In genomic region chr14:57606663-57607365, GRCm38 (mm10) we compare ENCODE assay signal across 15 mouse cellular contexts. TPM values are rescaled to one million over a fixed set of nuclear protein-coding genes. Genes with fewer than 3 reads are reported as not detected.
DNase-seq lines count a peak whose midpoint lies in the region; ATAC-seq and TF ChIP-seq lines count a peak whose summit lies in the region.
"Had no signal": no experiment of that assay in that cellular context is flagged by ENCODE, and none has a peak within 500 bp of the region (broad histone marks: within the 10 kb centered on the region; RNA-seq: fewer than 3 reads in every experiment).

No protein-coding gene starts in this region.

- no peak overlapping the region for H3K4me3 ChIP-seq in forebrain, embryonic 14.5 days (ENCODE audit: low read depth, low read length)
- H3K4me3 ChIP-seq in forebrain, embryonic 10.5 days = no peak overlapping the region
- no peak overlapping the region for H3K4me3 ChIP-seq in layer of hippocampus, adult 2 months
- no peak overlapping the region for H3K4me3 ChIP-seq in forebrain, embryonic 16.5 days (replicated peaks; ENCODE audit: low read length)
- H3K4me3 ChIP-seq: embryonic facial prominence, embryonic 15.5 days; liver, embryonic 12.5 days; midbrain, embryonic 13.5 days; neural tube, embryonic 15.5 days had no signal

- H3K36me3 ChIP-seq in forebrain, embryonic 14.5 days (ENCODE audit: control insufficient read depth, insufficient read depth, low read length) = peaks cover 19% of the 10 kb centered on the region
- H3K36me3 ChIP-seq in forebrain, embryonic 10.5 days (replicated peaks) = peaks cover 42% of the 10 kb centered on the region
- peaks cover 10% of the 10 kb centered on the region for H3K36me3 ChIP-seq in forebrain, embryonic 16.5 days (ENCODE audit: control insufficient read depth, insufficient read depth)

- H3K27ac ChIP-seq in forebrain, embryonic 14.5 days (ENCODE audit: low read depth, low read length) = 0 out of 2 replicates have a peak overlapping the region, but pooled peaks have one; percentile 44
- H3K27ac ChIP-seq in forebrain, embryonic 10.5 days = no peak overlapping the region
- peak overlapping the region; percentile 63; the same call in 1 of the 2 replicates for H3K27ac ChIP-seq in layer of hippocampus, adult 2 months
- no peak overlapping the region for H3K27ac ChIP-seq in forebrain, embryonic 16.5 days (ENCODE audit: low read length)
- H3K27ac ChIP-seq: liver, embryonic 12.5 days; midbrain, embryonic 13.5 days; neural tube, embryonic 15.5 days had no signal

- H3K9me3 ChIP-seq in forebrain, embryonic 14.5 days (replicated peaks; ENCODE audit: control insufficient read depth, low read length) = no peaks in the 10 kb centered on the region
- H3K9me3 ChIP-seq in forebrain, embryonic 10.5 days = no peaks in the 10 kb centered on the region
- no peaks in the 10 kb centered on the region for H3K9me3 ChIP-seq in forebrain, embryonic 16.5 days (ENCODE audit: control insufficient read depth, low read length)
- H3K9me3 ChIP-seq: embryonic facial prominence, embryonic 15.5 days; liver, embryonic 12.5 days; midbrain, embryonic 13.5 days; neural tube, embryonic 15.5 days had no signal

- H3K4me2 ChIP-seq in forebrain, embryonic 14.5 days (ENCODE audit: low read length) = no peak overlapping the region
- no peak overlapping the region for H3K4me2 ChIP-seq in forebrain, embryonic 16.5 days (ENCODE audit: low read length)
- H3K4me2 ChIP-seq: embryonic facial prominence, embryonic 15.5 days; heart, embryonic 11.5 days; liver, embryonic 12.5 days; midbrain, embryonic 13.5 days; neural tube, embryonic 15.5 days had no signal

- 60% methylated on average over 8 of the region's 8 CpGs for WGBS in forebrain, embryonic 14.5 days
- WGBS in forebrain, embryonic 10.5 days = 91% methylated on average over 8 of the region's 8 CpGs
- WGBS in forebrain, embryonic 16.5 days = 46% methylated on average over 8 of the region's 8 CpGs

- peak; percentile 62 for DNase-seq in forebrain, embryonic 14.5 days (ENCODE audit: low spot score)
- DNase-seq in forebrain, embryonic 10.5 days (ENCODE audit: extremely low spot score, low spot score) = no peak
- DNase-seq in layer of hippocampus, adult 2 months (ENCODE audit: low spot score in 2 of 2) = no peak
- DNase-seq in layer of hippocampus, postnatal 36 days = no peak
- DNase-seq in 3T3-L1 (ENCODE audit: low read depth, low spot score) = peak; percentile 73
- DNase-seq in urinary bladder, postnatal 4 days (ENCODE audit: low spot score in 2 of 2) = no peak
- DNase-seq in thymus, postnatal 14 days = no peak
- DNase-seq: thymus, postnatal 4 days had no signal

- no peak overlapping the region for H3K9ac ChIP-seq in forebrain, embryonic 14.5 days (ENCODE audit: low read length)
- no peak overlapping the region for H3K9ac ChIP-seq in forebrain, embryonic 16.5 days (replicated peaks; ENCODE audit: low read depth, low read length)
- H3K9ac ChIP-seq: embryonic facial prominence, embryonic 15.5 days; liver, embryonic 12.5 days; midbrain, embryonic 13.5 days; neural tube, embryonic 15.5 days had no signal

- H3K27me3 ChIP-seq in forebrain, embryonic 14.5 days (replicated peaks; ENCODE audit: control insufficient read depth, insufficient read depth, low read length) = no peaks in the 10 kb centered on the region
- no peaks in the 10 kb centered on the region for H3K27me3 ChIP-seq in forebrain, embryonic 10.5 days (ENCODE audit: poor library complexity, severe bottlenecking)
- H3K27me3 ChIP-seq in forebrain, embryonic 16.5 days (replicated peaks; ENCODE audit: control insufficient read depth, insufficient read depth, low read length) = no peaks in the 10 kb centered on the region
- H3K27me3 ChIP-seq: embryonic facial prominence, embryonic 15.5 days; liver, embryonic 12.5 days; midbrain, embryonic 13.5 days; neural tube, embryonic 15.5 days had no signal

- no peak for TF ChIP-seq CTCF in layer of hippocampus, adult 2 months (conservative IDR thresholded peaks at IDR 0.05)

- ATAC-seq in forebrain, embryonic 14.5 days = peak; percentile 64; the same call in 1 of the 2 replicates
- peak; percentile 62 for ATAC-seq in forebrain, embryonic 16.5 days
- ATAC-seq: inflammation-experienced regulatory T-cells, adult 6 months; liver, embryonic 12.5 days had no signal

- peaks cover 17% of the 10 kb centered on the region; the same call in 1 of the 2 replicates for H3K4me1 ChIP-seq in forebrain, embryonic 14.5 days (ENCODE audit: control insufficient read depth, insufficient read depth, low read length)
- H3K4me1 ChIP-seq in forebrain, embryonic 10.5 days = peaks cover 11% of the 10 kb centered on the region
- peaks cover 21% of the 10 kb centered on the region for H3K4me1 ChIP-seq in forebrain, embryonic 16.5 days (replicated peaks; ENCODE audit: control insufficient read depth, insufficient read depth, low read length)

RNA-seq across cellular contexts. Expression of gene Eef1akmt1, which starts 35.4 kb away (rescaled TPM):
- 116 and 132 TPM in 2 replicates for polyA plus RNA-seq in forebrain, embryonic 14.5 days (2014; fragmentation: Nextera tagmentation; extraction: Ambion mirVana)
- polyA plus RNA-seq in forebrain, embryonic 10.5 days (2016; fragmentation: Nextera tagmentation; extraction: Ambion mirVana) = 95.9 and 99.0 TPM in 2 replicates
- 10 to 100 TPM; 30.9 to 33.4 TPM for total RNA-seq in layer of hippocampus, adult 2 months (2021)
- total RNA-seq in layer of hippocampus, postnatal 36 days (2021) = 10 to 100 TPM; 36.8 to 37.7 TPM
- polyA plus RNA-seq in forebrain, embryonic 16.5 days (2015; fragmentation: Nextera tagmentation; extraction: Ambion mirVana) = 98.0 and 103 TPM in 2 replicates

RNA-seq across cellular contexts. Expression of gene Xpo4, which starts 58.4 kb away (rescaled TPM):
- 13.7 and 16.1 TPM in 2 replicates for polyA plus RNA-seq in forebrain, embryonic 14.5 days (2014; fragmentation: Nextera tagmentation; extraction: Ambion mirVana)
- polyA plus RNA-seq in forebrain, embryonic 10.5 days (2016; fragmentation: Nextera tagmentation; extraction: Ambion mirVana) = 29.3 and 30.4 TPM in 2 replicates
- 10 to 100 TPM; 14.4 to 15.0 TPM for total RNA-seq in layer of hippocampus, adult 2 months (2021)
- total RNA-seq in layer of hippocampus, postnatal 36 days (2021) = 10 to 100 TPM; 13.4 to 13.9 TPM
- 13.1 and 13.8 TPM in 2 replicates for polyA plus RNA-seq in forebrain, embryonic 16.5 days (2015; fragmentation: Nextera tagmentation; extraction: Ambion mirVana)

Comparison
In these comparisons a context has a peak if more than half of its experiments do, and no peak if none do; other contexts are left out.
1. DNase-seq: peak in forebrain, embryonic 14.5 days (single experiment) and 3T3-L1 (single experiment); none in forebrain, embryonic 10.5 days (single experiment), layer of hippocampus, adult 2 months (0 of 2), layer of hippocampus, postnatal 36 days (0 of 2), urinary bladder, postnatal 4 days (0 of 2) and thymus, postnatal 14 days (single experiment).
2. H3K27ac ChIP-seq: peak in forebrain, embryonic 14.5 days (single experiment) and layer of hippocampus, adult 2 months (single experiment); none in forebrain, embryonic 10.5 days (single experiment) and forebrain, embryonic 16.5 days (single experiment).